Mouse (Mus musculus) urinary bladder, postnatal 10 days (tissue): ENCODE measurements around the gene Unc5b.

ENCODE experiments used
- DNase-seq: peaks from one replicate; pipeline ENCODE4 v3.0.0; 2022; ENCODE audit warnings: low spot score

Unc5b gene

GRCm38 (mm10) chr10:60720461-60720860 is 110.9 kb downstream of the Unc5b start:
- no peak for DNase-seq

GRCm38 (mm10) chr10:60718491-60718890 is 112.9 kb downstream of the Unc5b start:
- no peak for DNase-seq

- DNase-seq, result no peak
Observed at GRCm38 (mm10) chr10:60716449-60716848, 114.9 kb downstream of the Unc5b start.
